Mouse (Mus musculus) intestine, embryonic 16.5 days (tissue): ENCODE results near the gene Pon1. TPM values are rescaled to one million over a fixed set of nuclear protein-coding genes. Genes with fewer than 3 reads are reported as not detected.
"Not testable (repeated sequence)": the region's sequence is repeated elsewhere in the genome, so short reads cannot be mapped to it uniquely, and the experiment has no call there.

ENCODE experiments used
- ATAC-seq: fragments of 200-750 bp; cut with Nextera tagmentation; 2 replicates; pipeline ENCODE4 v1.8.0; 2017; ENCODE audit warnings: moderate TSS enrichment, moderate library complexity
- H3K27ac ChIP-seq: fragments of 300-500 bp; sonication (generic); 2 replicates; pipeline ENCODE4 v1.5.1; 2014; ENCODE audit warnings: mild to moderate bottlenecking, low read length
- H3K27me3 ChIP-seq: fragments of 300-500 bp; sonication (generic); replicated peaks from 2 replicates; pipeline ENCODE4 v1.6.1; 2014; ENCODE audit warnings: low read length, control low read depth, mixed read lengths; ENCODE audit not compliant: control insufficient read depth, insufficient read depth
- H3K36me3 ChIP-seq: fragments of 300-500 bp; sonication (generic); 2 replicates; pipeline ENCODE4 v1.6.1; 2014; ENCODE audit warnings: low read length, control low read depth; ENCODE audit not compliant: control insufficient read depth, insufficient read depth
- H3K4me1 ChIP-seq: fragments of 300-500 bp; sonication (generic); 2 replicates; pipeline ENCODE4 v1.6.1; 2014; ENCODE audit warnings: low read length, control low read depth, mixed read lengths; ENCODE audit not compliant: control insufficient read depth, insufficient read depth
- H3K4me2 ChIP-seq: fragments of 300-500 bp; sonication (generic); 2 replicates; pipeline ENCODE4 v1.6.1; 2014; ENCODE audit warnings: low read depth, low read length, control low read depth
- H3K4me3 ChIP-seq: fragments of 300-500 bp; sonication (generic); 2 replicates; pipeline ENCODE4 v1.5.1; 2014; ENCODE audit warnings: mild to moderate bottlenecking, low read length
- H3K9ac ChIP-seq: fragments of 300-500 bp; sonication (generic); 2 replicates; pipeline ENCODE4 v1.6.1; 2014; ENCODE audit warnings: low read depth, low read length
- H3K9me3 ChIP-seq: fragments of 300-500 bp; sonication (generic); 2 replicates; pipeline ENCODE4 v1.6.1; 2016; ENCODE audit warnings: low read length, control low read depth; ENCODE audit not compliant: control insufficient read depth
- WGBS: fragments of 180-500 bp; shearing (Covaris S2); extraction: QIAGEN DNeasy Blood & Tissue Kit; methylation state at CpG from one replicate; pipeline ENCODE4 v1.1.7; 2014; 5-methylcytosine and 5-hydroxymethylcytosine counted together
- polyA plus RNA-seq: library from polyadenylated mRNA; unstranded; fragments of >200 nt; fragmentation: Nextera tagmentation; extraction: Ambion mirVana; gene quantifications from 2 replicates; pipeline ENCODE4 v1.2.1, GENCODE M21; 2015

Gene Pon1
- polyA plus RNA-seq: not detected in 2 replicates

DNA sequence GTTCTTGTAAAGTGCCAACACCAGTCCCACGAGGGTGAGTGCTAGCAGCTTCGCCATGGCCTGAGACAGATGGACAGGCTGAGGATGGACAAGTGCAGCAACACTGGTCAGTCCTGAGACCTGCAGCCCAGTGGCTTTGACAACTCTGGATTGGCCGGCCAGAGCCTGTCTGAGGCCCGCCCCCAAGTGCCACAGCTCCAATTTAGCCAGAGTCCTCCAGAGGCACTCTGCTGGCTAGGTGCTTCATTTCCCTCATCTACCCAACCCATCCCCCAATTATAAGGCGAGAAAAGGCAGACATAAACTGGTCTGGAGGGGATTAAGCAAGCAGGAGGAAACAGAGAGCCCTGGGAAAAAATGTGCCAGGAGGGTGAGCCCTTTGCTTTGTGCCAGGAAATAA is at the start of gene Pon1:
Gene Pon1, minus strand, starts transcription at position 254 of the 400 bp plus-strand sequence.
- ATAC-seq: no peak
- no peak within 1 kb of the TSS for H3K27ac ChIP-seq
- H3K4me1 ChIP-seq: no peaks in the 10 kb centered on the region
- H3K4me3 ChIP-seq: no peak within 1 kb of the TSS
- H3K9ac ChIP-seq: no peak within 1 kb of the TSS
- H3K27me3 ChIP-seq: no peaks in the 10 kb centered on the region
- H3K36me3 ChIP-seq: no peaks in the 10 kb centered on the region
- WGBS: 45% methylated on average over 5 of the region's 5 CpGs
- H3K4me2 ChIP-seq: no peak within 1 kb of the TSS
- H3K9me3 ChIP-seq: no peaks in the 10 kb centered on the region

DNA sequence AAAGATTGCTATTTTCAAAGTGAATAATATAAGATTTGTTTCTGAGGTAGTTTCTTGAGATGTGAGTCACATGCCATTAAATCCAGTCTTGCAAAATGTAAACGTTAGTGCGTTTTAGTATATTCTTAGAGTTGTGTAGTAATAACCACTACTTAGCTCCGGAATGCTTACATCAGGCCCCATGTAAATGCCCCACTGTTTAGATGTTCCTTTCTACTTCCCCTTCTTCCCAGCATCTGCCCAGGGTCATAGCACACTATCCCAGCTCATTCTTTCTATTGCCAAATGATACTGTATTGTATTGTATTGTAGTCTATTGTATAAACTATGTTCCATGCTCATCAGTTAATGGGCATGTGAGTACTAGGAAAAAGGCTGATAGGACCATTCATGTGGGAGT is 45.1 kb upstream of the Pon1 start:
- 67% methylated on average over 3 of the region's 3 CpGs for WGBS
- no peak for ATAC-seq
- Histone ChIP-seq H3K27ac (no peak overlapping the region), H3K36me3 (no peaks in the 10 kb centered on the region), H3K9ac (no peak overlapping the region), H3K9me3 (no peaks in the 10 kb centered on the region), H3K4me1 (no peaks in the 10 kb centered on the region), H3K4me2 (no peak overlapping the region), H3K4me3 (no peak overlapping the region), H3K27me3 (no peaks in the 10 kb centered on the region)

DNA sequence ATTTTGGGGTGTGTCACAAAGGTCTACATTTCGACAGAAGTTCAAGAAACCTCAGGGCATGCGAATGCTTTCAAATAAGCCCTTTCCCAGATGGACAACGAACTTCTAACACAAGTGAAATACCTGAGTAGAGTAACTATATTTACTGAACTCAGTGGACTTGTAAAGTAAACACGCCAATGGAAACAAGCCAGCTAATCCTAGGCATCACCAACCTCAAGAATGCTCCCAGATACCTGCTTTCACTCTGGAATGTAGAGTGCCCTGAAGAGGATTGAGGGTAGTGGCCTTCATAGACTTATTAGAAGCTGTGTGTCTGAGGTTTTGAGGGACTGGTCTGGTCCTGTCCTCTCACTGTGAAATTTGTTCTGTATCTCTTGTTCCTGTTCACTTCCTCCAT is 43.8 kb upstream of the Pon1 start:
- WGBS: 73% methylated on average over 4 of the region's 4 CpGs
- Histone ChIP-seq H3K27me3 (no peaks in the 10 kb centered on the region), H3K36me3 (no peaks in the 10 kb centered on the region), H3K9ac (no peak overlapping the region), H3K4me3 (no peak overlapping the region), H3K4me1 (no peaks in the 10 kb centered on the region), H3K4me2 (no peak overlapping the region), H3K27ac (no peak overlapping the region), H3K9me3 (no peaks in the 10 kb centered on the region)
- no peak for ATAC-seq

DNA sequence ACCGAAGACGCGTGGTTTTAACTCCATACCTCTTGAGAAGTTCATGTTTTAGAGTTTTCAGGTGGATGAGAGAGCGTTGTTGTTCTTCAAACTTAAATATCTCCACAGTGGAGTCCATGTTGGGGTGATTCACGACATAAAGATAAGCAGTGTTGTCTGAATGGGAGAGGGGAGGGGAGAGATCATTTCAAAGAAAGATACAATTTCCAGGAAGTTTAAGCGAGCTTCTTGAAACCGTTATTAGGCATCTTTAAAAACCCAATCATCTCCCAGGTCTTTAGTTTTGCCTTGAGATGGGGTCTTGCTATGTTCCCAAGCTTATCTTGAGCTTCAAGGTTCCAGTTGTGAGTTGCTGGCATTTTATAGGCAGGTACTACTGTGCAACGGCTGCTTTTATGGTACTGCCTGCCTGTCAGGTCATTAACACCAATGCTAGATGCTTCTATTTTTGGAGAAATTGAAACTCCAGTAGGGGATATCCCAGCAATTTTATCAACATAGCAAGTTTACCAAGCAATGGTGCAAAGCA is 43.2 kb upstream of the Pon1 start:
- H3K36me3 ChIP-seq: no peaks in the 10 kb centered on the region
- no peaks in the 10 kb centered on the region for H3K9me3 ChIP-seq
- no peak for ATAC-seq
- WGBS: 85% methylated on average over 8 of the region's 8 CpGs
- no peaks in the 10 kb centered on the region for H3K27me3 ChIP-seq
- no peak overlapping the region for H3K27ac ChIP-seq
- no peak overlapping the region for H3K4me2 ChIP-seq
- no peak overlapping the region for H3K9ac ChIP-seq
- H3K4me1 ChIP-seq: no peaks in the 10 kb centered on the region
- no peak overlapping the region for H3K4me3 ChIP-seq

DNA sequence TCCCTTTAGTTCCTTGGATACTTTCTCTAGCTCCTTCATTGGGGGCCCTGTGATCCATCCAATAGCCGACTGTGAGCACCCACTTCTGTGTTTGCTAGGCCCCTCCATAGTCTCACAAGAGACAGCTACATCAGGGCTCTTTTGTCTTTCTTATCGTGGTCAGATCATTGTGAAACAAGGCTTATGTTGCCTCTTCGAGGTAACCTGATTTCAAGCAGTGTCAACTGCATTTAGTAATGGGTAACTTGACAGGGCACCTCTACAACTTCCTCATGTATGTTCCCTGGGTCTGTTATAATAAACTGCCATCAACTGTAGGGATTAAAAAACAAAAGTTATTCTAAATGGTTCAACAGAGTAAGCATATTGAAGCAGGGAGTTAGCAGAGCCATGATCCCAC is 40.8 kb upstream of the Pon1 start:
- WGBS: 64% methylated on average over 3 of the region's 3 CpGs
- Histone ChIP-seq H3K4me2 (no peak overlapping the region), H3K36me3 (no peaks in the 10 kb centered on the region), H3K4me3 (no peak overlapping the region), H3K9me3 (no peaks in the 10 kb centered on the region), H3K9ac (no peak overlapping the region), H3K4me1 (no peaks in the 10 kb centered on the region), H3K27ac (no peak overlapping the region), H3K27me3 (no peaks in the 10 kb centered on the region)
- no peak for ATAC-seq

DNA sequence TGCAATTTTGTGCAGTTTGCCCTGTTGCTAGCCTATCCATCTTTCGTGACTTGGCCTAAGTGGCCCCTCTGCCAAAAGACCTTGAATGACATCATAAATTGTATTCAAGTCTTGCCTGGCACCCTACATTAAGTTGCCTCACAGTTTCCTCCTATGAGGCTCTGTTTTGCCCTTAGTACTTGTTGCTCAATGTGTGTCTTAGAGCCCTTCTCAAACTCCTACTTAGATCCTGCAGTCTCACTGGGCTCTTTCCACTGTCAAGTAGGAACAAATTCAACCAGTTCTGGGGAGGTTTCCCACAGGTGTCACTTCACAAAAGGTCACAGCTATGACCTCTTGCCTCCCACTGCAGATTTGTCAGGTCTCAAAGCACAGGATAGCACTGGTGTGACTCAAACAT is 40.1 kb upstream of the Pon1 start:
- Histone ChIP-seq H3K9me3 (no peaks in the 10 kb centered on the region), H3K4me1 (no peaks in the 10 kb centered on the region), H3K27ac (no peak overlapping the region), H3K4me3 (no peak overlapping the region), H3K9ac (no peak overlapping the region), H3K4me2 (no peak overlapping the region), H3K27me3 (no peaks in the 10 kb centered on the region), H3K36me3 (no peaks in the 10 kb centered on the region)
- no peak for ATAC-seq
- 87% methylated on average over 1 of the region's 1 CpGs for WGBS

DNA sequence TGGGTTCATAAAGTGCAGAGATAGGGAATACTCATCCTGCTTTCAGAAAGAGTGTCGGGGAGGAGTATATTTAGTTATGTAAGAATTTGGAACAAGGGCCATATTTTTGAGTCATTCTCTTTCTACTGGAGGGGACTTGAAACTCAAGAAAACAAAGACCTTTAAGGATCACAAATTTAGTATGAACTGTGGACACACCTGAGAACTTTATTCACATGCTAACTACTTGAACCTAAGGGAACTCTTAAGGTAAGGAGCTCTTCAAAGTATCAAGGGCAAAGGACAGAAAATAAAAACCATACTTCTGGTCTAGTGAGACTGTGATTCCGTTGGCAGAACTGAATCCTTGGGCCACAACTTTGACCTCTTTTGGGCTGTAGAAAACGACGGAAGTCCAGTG is 38.3 kb upstream of the Pon1 start:
- H3K27ac ChIP-seq: no peak overlapping the region
- no peaks in the 10 kb centered on the region for H3K36me3 ChIP-seq
- H3K9me3 ChIP-seq: no peaks in the 10 kb centered on the region
- ATAC-seq: no peak
- H3K9ac ChIP-seq: no peak overlapping the region
- no peak overlapping the region for H3K4me3 ChIP-seq
- H3K4me1 ChIP-seq: no peaks in the 10 kb centered on the region
- H3K27me3 ChIP-seq: no peaks in the 10 kb centered on the region
- 89% methylated on average over 4 of the region's 4 CpGs for WGBS
- no peak overlapping the region for H3K4me2 ChIP-seq

DNA sequence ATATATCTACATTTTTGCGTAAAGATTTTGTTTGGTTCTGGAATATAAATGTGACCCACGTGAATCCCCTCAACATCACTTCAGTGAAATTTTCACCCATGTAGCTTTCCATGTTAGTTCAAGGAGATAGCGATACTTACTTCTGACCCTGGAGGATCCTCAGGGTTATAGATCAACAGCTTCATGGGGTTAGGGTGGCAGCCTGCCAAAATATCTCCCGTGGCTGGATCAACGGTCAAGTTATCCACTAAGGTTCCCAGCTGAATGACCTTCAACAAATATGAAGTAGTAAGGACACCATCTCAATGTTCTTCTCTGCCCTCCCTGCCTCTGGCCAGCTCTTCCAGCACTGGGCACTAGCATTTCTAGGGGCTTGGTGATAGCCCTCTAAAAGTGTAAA is 36.5 kb upstream of the Pon1 start:
- Histone ChIP-seq H3K4me2 (no peak overlapping the region), H3K27me3 (no peaks in the 10 kb centered on the region), H3K4me1 (no peaks in the 10 kb centered on the region), H3K9me3 (no peaks in the 10 kb centered on the region), H3K27ac (no peak overlapping the region), H3K9ac (no peak overlapping the region), H3K36me3 (no peaks in the 10 kb centered on the region), H3K4me3 (no peak overlapping the region)
- ATAC-seq: no peak
- WGBS: 87% methylated on average over 5 of the region's 5 CpGs

DNA sequence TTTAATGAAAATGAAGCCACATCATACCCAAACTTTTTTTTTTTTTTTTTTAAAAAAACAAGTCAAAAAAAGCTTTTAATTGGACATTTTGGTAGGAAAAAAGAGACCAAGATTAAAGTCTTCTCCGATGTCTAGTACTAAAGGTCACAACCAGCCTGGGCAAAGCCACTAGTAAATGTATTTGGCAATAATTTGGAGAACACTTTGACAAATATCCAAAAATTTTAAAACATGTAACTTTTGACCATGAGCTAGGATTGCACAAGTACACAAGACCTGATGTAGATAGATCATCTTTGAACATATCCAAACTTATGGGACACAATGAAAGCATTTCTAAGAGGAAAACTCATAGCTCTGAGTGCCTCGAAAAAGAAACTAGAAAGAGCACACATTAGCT is 29.8 kb upstream of the Pon1 start:
- H3K4me3 ChIP-seq, H3K36me3 ChIP-seq, H3K4me1 ChIP-seq, H3K9ac ChIP-seq, H3K27me3 ChIP-seq, H3K9me3 ChIP-seq, H3K4me2 ChIP-seq, ATAC-seq, H3K27ac ChIP-seq: not testable (repeated sequence)
- WGBS: 94% methylated on average over 2 of the region's 2 CpGs

DNA sequence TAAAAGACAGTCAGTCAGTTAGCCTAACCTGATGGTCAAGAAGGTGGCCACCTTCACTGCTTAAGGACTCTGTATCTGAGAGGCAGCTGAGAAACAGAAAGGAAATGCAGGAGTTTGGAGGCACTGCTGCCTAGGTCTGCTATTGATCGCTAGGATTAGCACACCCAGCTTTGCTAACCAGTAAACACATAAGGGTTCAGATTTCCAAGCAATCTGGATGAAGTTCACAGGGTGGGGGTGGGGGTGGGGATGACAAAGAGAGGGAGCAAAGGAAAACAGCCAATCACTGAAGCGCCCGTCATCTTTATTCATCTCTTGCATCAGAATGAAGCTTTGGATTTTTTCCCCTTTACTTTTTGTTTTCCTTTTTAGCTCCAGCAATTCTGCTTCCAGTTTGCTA is 28.3 kb upstream of the Pon1 start:
- Histone ChIP-seq H3K4me2 (no peak overlapping the region), H3K36me3 (no peaks in the 10 kb centered on the region), H3K27me3 (no peaks in the 10 kb centered on the region), H3K9ac (no peak overlapping the region), H3K9me3 (no peaks in the 10 kb centered on the region), H3K27ac (no peak overlapping the region), H3K4me1 (no peaks in the 10 kb centered on the region), H3K4me3 (no peak overlapping the region)
- ATAC-seq: no peak
- WGBS: 60% methylated on average over 3 of the region's 3 CpGs
